Mouse (Mus musculus): ENCODE results near the gene Coa3. TPM values are rescaled to one million over a fixed set of nuclear protein-coding genes. Genes with fewer than 3 reads are reported as not detected.
A peak's percentile ranks its signal among the peaks of the same experiment; 100 is the strongest.

The Coa3 gene
- polyA plus RNA-seq, 1 experiment, result 540 TPM

DNA sequence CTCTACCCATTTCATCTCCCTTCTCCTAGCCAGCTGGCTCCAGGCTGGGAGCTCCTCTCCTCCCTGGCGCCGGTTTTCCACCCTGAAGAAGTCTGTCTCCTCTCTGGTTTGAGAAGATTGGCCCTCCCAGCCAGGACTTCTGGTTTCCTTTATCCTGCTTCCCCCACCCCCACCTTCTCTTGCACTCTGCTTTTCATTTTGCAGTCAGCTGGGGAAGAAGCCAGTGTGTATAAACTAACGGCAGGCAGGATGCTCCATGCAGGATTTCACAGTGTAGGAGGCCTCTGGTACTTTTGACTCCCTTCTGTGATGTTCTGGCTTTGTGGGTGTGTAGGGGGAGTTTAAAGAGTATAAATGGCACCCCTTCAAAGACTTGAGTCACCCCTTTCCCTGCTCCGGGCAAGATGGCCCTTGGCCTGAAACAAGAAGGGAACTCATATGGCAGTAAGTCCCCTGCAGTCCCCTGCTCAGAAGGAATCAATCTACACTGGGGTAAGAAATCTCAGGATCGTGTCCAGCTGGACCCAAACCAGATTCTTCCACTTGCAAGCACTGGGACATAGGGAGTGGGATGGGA is 40.8 kb downstream of the Coa3 start:
- Histone ChIP-seq H3K36me3 (ENCODE audit: control insufficient read depth, insufficient read depth, low read length) (no peaks in the 10 kb centered on the region), H3K4me1 (ENCODE audit: control insufficient read depth, insufficient read depth, low read length) (no peaks in the 10 kb centered on the region; the same call in 1 of the 2 replicates), H3K4me3 (ENCODE audit: insufficient read depth, low read depth, low read length) (no peak overlapping the region), H3K27ac (ENCODE audit: insufficient read depth, low read depth, low read length) (no peak overlapping the region), H3K27me3 (replicated peaks; ENCODE audit: control insufficient read depth, insufficient read depth, low read length) (no peaks in the 10 kb centered on the region)
- 57% methylated on average over 5 of the region's 5 CpGs for WGBS
- no peak for TF ChIP-seq CTCF (conservative IDR thresholded peaks at IDR 0.05; ENCODE audit: insufficient read depth, insufficient read length, low read depth, low read length)
- no peak for TF ChIP-seq POLR2A (IDR thresholded peaks at IDR 0.05; ENCODE audit: low read depth, low read length)
- DNase-seq, result no peak

GRCm38 (mm10) chr11:101236782-101237181 is 42.1 kb downstream of the Coa3 start:
- H3K4me1 ChIP-seq (ENCODE audit: control insufficient read depth, insufficient read depth, low read length), result peaks cover 8% of the 10 kb centered on the region; the same call in 1 of the 2 replicates
- no peak for DNase-seq
- no peaks in the 10 kb centered on the region for H3K36me3 ChIP-seq (ENCODE audit: control insufficient read depth, insufficient read depth, low read length)
- H3K27me3 ChIP-seq (replicated peaks; ENCODE audit: control insufficient read depth, insufficient read depth, low read length), result no peaks in the 10 kb centered on the region
- H3K4me3 ChIP-seq (ENCODE audit: insufficient read depth, low read depth, low read length), result no peak overlapping the region
- no peak overlapping the region for H3K27ac ChIP-seq (ENCODE audit: insufficient read depth, low read depth, low read length)
- WGBS, result 90% methylated on average over 5 of the region's 5 CpGs
- TF ChIP-seq POLR2A (IDR thresholded peaks at IDR 0.05; ENCODE audit: low read depth, low read length), result no peak
- TF ChIP-seq CTCF (conservative IDR thresholded peaks at IDR 0.05; ENCODE audit: insufficient read depth, insufficient read length, low read depth, low read length), result no peak

DNA sequence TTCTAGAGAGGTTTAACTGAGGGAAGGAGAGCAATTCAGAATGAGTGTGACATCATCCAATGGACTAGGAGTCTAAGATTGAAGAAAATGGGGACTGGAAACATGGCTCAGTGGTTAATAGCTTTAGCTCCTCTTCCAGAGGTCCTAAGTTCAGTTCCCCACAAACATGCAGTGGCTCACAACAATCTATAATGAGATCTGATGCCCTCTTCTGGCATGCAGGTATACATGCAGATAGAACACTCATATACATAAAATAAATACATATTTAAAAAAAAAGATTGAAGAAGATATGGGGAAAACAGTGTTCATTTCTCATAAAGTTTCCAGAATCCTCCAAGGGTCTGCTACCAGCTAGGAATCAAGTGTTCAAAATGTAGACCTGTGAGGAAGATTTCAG is 43.5 kb downstream of the Coa3 start:
- H3K4me3 ChIP-seq (ENCODE audit: insufficient read depth, low read depth, low read length), result no peak overlapping the region
- TF ChIP-seq POLR2A (IDR thresholded peaks at IDR 0.05; ENCODE audit: low read depth, low read length), result no peak
- no peak for TF ChIP-seq CTCF (conservative IDR thresholded peaks at IDR 0.05; ENCODE audit: insufficient read depth, insufficient read length, low read depth, low read length)
- no peak overlapping the region for H3K27ac ChIP-seq (ENCODE audit: insufficient read depth, low read depth, low read length)
- peaks cover 20% of the 10 kb centered on the region; the same call in 1 of the 2 replicates for H3K4me1 ChIP-seq (ENCODE audit: control insufficient read depth, insufficient read depth, low read length)
- H3K27me3 ChIP-seq (replicated peaks; ENCODE audit: control insufficient read depth, insufficient read depth, low read length), result no peaks in the 10 kb centered on the region
- no peaks in the 10 kb centered on the region for H3K36me3 ChIP-seq (ENCODE audit: control insufficient read depth, insufficient read depth, low read length)
- DNase-seq, result no peak

GRCm38 (mm10) chr11:101234124-101234523 is 44.8 kb downstream of the Coa3 start:
- Histone ChIP-seq H3K27ac (ENCODE audit: insufficient read depth, low read depth, low read length) (no peak overlapping the region), H3K27me3 (replicated peaks; ENCODE audit: control insufficient read depth, insufficient read depth, low read length) (no peaks in the 10 kb centered on the region), H3K4me3 (ENCODE audit: insufficient read depth, low read depth, low read length) (no peak overlapping the region), H3K4me1 (ENCODE audit: control insufficient read depth, insufficient read depth, low read length) (peaks cover 27% of the 10 kb centered on the region; the same call in 1 of the 2 replicates), H3K36me3 (ENCODE audit: control insufficient read depth, insufficient read depth, low read length) (no peaks in the 10 kb centered on the region)
- TF ChIP-seq POLR2A (IDR thresholded peaks at IDR 0.05; ENCODE audit: low read depth, low read length), result no peak
- TF ChIP-seq CTCF (conservative IDR thresholded peaks at IDR 0.05; ENCODE audit: insufficient read depth, insufficient read length, low read depth, low read length), result no peak
- DNase-seq, result no peak

DNA sequence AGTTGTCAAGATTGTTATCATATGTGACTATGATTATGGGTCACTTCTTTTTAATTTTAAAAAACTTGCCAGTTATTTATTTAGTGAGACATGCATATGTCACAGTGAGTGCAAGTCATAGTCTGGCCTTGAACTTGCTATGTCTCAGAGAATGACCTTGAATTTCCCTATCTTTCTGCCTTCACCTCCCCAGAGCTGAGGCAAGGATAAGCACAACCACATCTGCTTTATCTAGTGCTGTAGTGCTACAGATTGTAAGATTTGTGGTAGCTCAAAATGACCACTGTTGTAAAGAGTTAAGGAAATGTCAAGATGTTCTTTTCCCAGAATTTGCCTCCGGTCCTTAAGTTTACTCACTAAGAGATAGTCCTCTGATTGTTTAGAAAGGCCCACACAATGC is 45.7 kb downstream of the Coa3 start:
- DNase-seq, result no peak
- WGBS, result 57% methylated on average over 1 of the region's 1 CpGs
- TF ChIP-seq POLR2A (IDR thresholded peaks at IDR 0.05; ENCODE audit: low read depth, low read length) (no peak), CTCF (conservative IDR thresholded peaks at IDR 0.05; ENCODE audit: insufficient read depth, insufficient read length, low read depth, low read length) (no peak)
- Histone ChIP-seq H3K4me3 (ENCODE audit: insufficient read depth, low read depth, low read length) (no peak overlapping the region), H3K36me3 (ENCODE audit: control insufficient read depth, insufficient read depth, low read length) (no peaks in the 10 kb centered on the region), H3K4me1 (ENCODE audit: control insufficient read depth, insufficient read depth, low read length) (peaks cover 27% of the 10 kb centered on the region; the same call in 1 of the 2 replicates), H3K27me3 (replicated peaks; ENCODE audit: control insufficient read depth, insufficient read depth, low read length) (no peaks in the 10 kb centered on the region), H3K27ac (ENCODE audit: insufficient read depth, low read depth, low read length) (peak overlapping the region; percentile 12; the same call in 1 of the 2 replicates)

DNA sequence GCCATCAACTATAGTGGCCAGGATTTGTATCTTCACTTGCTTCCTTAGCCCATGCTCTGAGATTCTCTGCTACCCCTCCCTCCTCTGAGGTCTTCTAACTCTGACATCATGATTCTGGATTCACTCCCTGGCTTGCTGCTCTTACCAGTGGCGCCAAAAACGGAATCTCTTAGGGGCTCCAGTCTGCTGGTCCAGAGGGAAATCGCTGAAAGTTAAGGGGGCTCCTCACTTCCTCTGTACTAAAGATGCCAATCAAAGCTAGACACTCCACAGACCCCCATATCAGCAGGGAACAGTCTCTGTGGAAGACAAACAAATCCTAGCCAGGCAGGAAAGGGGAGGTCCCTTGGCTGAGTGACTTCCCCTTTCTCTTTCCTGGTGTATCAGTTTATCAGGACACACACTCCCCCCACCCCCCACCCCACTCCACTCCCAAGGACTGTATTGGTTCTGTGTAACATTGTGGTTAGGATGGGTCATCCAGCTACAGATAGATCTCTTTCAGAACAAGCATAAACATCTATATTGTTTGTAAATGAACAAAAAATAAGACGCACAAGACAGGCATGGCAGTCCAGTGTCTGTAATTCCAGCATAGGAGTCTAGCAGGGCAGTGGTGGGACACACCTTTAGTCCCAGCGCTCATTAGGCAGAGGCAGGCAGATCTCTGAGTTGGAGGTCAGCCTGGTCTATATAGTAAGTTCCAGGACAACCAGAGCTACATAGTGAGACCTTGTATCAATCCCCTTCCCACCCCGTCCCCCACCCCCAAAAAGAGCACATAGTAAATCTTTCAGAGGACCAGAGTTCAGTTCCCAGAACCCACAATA is 46.7 kb downstream of the Coa3 start:
- 39% methylated on average over 6 of the region's 6 CpGs for WGBS
- Histone ChIP-seq H3K4me1 (ENCODE audit: control insufficient read depth, insufficient read depth, low read length) (peaks cover 27% of the 10 kb centered on the region; the same call in 1 of the 2 replicates), H3K27me3 (replicated peaks; ENCODE audit: control insufficient read depth, insufficient read depth, low read length) (no peaks in the 10 kb centered on the region), H3K36me3 (ENCODE audit: control insufficient read depth, insufficient read depth, low read length) (no peaks in the 10 kb centered on the region), H3K27ac (ENCODE audit: insufficient read depth, low read depth, low read length) (peak overlapping the region; percentile 97), H3K4me3 (ENCODE audit: insufficient read depth, low read depth, low read length) (peak overlapping the region; percentile 35)
- no peak for TF ChIP-seq CTCF (conservative IDR thresholded peaks at IDR 0.05; ENCODE audit: insufficient read depth, insufficient read length, low read depth, low read length)
- no peak for TF ChIP-seq POLR2A (IDR thresholded peaks at IDR 0.05; ENCODE audit: low read depth, low read length)
- DNase-seq, result peak; percentile 66
